Mouse (Mus musculus): ENCODE measurements around the gene Sppl2c. TPM values are rescaled to one million over a fixed set of nuclear protein-coding genes. Genes with fewer than 3 reads are reported as not detected.
A peak's percentile ranks its signal among the peaks of the same experiment; 100 is the strongest.

The Sppl2c gene
- polyA plus RNA-seq, 1 experiment from 2014 or later, result not detected

DNA sequence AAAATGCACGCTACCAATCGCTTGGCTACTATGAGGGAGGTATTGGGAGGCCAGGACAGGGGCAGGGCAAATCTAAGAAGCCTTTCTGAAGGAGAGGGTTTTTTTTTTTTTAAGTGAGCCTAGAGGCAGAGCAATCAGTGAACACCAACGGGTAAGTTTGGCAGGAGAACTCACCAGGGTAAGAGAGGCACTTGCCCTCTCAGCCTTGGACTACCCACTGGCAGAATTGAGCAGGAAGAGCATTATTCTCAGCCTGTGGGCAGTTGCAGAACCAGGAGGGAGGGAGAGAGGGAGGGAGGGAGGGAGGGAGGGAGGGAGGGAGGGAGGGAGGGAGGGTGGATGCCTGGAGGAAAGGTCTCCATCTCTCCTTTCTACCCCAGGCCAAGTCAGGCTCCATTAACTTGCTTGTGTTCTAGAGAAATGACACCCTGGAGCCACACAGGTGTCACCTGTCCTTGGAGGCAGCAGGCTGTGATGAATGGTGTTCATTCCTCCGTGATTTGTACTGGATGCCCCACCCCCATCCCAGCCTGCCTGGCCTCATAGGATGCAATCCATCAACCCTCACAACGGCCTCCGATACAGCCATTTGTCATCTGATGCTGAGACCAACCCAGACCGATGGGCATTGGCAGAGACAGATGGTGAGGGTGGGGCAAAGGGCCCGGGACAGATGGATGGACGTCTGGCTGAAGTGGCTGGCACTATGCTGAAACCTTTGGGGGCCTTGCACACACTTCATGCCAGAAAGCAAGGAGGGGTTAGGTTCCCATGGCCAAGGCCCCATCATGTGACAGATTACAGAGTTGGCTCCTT is 31.1 kb upstream of the Sppl2c start:
- Histone ChIP-seq H3K36me3 (ENCODE audit: control insufficient read depth, insufficient read depth) (no peaks in the 10 kb centered on the region), H3K9ac (ENCODE audit: low read depth, low read length) (no peak overlapping the region), H3K27ac (ENCODE audit: low read depth, low read length) (no peak overlapping the region), H3K9me3 (ENCODE audit: control insufficient read depth) (no peaks in the 10 kb centered on the region), H3K27me3 (replicated peaks; ENCODE audit: control insufficient read depth, insufficient read depth, low read length) (peaks cover 19% of the 10 kb centered on the region), H3K4me1 (replicated peaks; ENCODE audit: control insufficient read depth, insufficient read depth, low read length) (no peaks in the 10 kb centered on the region), H3K4me2 (replicated peaks; ENCODE audit: low read depth) (no peak overlapping the region), H3K4me3 (ENCODE audit: low read depth, low read length) (no peak overlapping the region)
- no peak for TF ChIP-seq CTCF (IDR thresholded peaks at IDR 0.05; ENCODE audit: low read depth)
- ATAC-seq, result no peak
- WGBS, result 35% methylated on average over 9 of the region's 9 CpGs

DNA sequence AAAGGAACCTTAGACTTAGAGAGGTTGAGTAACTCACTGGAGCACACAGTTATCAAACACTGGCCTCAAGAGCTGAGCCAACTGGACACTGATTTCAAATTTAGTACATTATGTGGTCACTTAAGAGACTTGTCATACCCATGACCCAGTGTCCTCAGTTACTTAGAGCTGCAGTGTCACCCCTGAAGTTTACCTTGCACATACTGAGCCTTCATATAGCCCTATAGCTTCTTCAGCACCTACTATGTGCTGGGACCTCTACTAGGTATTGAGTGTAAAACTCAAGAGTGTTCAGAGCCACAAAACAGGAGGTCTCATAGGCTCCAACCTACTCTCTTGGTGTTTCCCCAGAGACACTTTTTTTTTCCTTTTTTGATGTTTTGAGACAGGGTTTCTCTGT is 30.2 kb upstream of the Sppl2c start:
- no peaks in the 10 kb centered on the region for H3K9me3 ChIP-seq (ENCODE audit: control insufficient read depth)
- no peak overlapping the region for H3K4me3 ChIP-seq (ENCODE audit: low read depth, low read length)
- H3K4me2 ChIP-seq (replicated peaks; ENCODE audit: low read depth), result no peak overlapping the region
- H3K27me3 ChIP-seq (replicated peaks; ENCODE audit: control insufficient read depth, insufficient read depth, low read length), result peaks cover 19% of the 10 kb centered on the region
- H3K36me3 ChIP-seq (ENCODE audit: control insufficient read depth, insufficient read depth), result no peaks in the 10 kb centered on the region
- H3K9ac ChIP-seq (ENCODE audit: low read depth, low read length), result no peak overlapping the region
- no peaks in the 10 kb centered on the region for H3K4me1 ChIP-seq (replicated peaks; ENCODE audit: control insufficient read depth, insufficient read depth, low read length)
- H3K27ac ChIP-seq (ENCODE audit: low read depth, low read length), result no peak overlapping the region
- no peak for TF ChIP-seq CTCF (IDR thresholded peaks at IDR 0.05; ENCODE audit: low read depth)
- ATAC-seq, result no peak

DNA sequence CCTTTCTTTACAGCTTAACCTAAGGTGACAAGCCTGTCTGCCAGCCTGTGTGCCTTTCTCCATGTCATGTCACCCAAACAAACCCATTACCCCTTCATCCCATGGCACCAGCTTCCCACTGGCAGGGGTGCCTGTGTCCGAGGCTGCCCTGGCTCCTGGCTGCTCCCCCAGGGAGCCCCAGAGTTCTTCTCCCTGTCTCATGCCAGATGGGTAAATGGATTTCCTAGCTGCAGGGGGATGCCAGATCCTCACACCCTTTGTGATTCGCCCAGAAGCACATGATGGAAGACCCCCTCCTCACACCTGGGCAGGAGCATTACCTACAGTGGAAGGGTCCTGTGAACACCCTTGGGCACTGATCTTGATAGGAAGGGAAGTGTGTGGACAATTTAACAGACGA is 29.7 kb upstream of the Sppl2c start:
- Histone ChIP-seq H3K27me3 (replicated peaks; ENCODE audit: control insufficient read depth, insufficient read depth, low read length) (peaks cover 19% of the 10 kb centered on the region), H3K4me1 (replicated peaks; ENCODE audit: control insufficient read depth, insufficient read depth, low read length) (no peaks in the 10 kb centered on the region), H3K9ac (ENCODE audit: low read depth, low read length) (no peak overlapping the region), H3K9me3 (ENCODE audit: control insufficient read depth) (no peaks in the 10 kb centered on the region), H3K4me2 (replicated peaks; ENCODE audit: low read depth) (no peak overlapping the region), H3K4me3 (ENCODE audit: low read depth, low read length) (no peak overlapping the region), H3K27ac (ENCODE audit: low read depth, low read length) (no peak overlapping the region), H3K36me3 (ENCODE audit: control insufficient read depth, insufficient read depth) (no peaks in the 10 kb centered on the region)
- no peak for TF ChIP-seq CTCF (IDR thresholded peaks at IDR 0.05; ENCODE audit: low read depth)
- no peak for ATAC-seq
- 49% methylated on average over 3 of the region's 3 CpGs for WGBS

DNA sequence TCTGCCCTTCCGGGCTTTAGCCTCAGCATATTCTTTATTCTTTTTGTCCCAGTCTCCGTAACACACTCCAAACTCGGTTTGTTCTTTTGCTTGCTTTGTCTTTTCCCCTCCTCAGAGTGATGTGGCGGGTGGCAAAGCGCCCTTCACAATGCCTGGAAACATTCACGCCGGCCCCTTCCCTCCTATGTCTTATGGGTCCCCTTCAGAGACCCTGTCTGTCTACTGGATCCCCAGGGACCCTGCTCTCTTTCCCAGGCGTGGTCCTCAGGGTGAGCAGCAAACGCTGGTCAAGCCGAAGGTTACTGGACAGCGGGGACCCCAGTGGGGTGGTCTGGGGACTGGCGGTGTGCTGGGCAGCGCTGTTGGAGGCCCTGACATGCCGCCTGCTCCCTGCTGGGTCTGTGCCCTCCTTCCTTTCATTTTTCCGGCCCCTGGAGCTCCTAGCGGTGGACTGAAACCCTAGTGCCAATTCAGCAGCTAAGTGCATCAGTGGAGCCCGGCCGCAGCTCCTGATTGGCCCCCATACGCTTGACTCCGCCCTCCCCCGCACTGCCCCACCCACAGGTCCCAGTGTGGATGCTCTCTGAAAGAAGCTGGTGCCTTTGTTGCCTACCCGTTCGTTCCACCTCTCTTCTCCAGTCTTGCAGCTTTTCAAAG is 28.4 kb upstream of the Sppl2c start:
- Histone ChIP-seq H3K9ac (ENCODE audit: low read depth, low read length) (no peak overlapping the region), H3K27ac (ENCODE audit: low read depth, low read length) (no peak overlapping the region), H3K4me2 (replicated peaks; ENCODE audit: low read depth) (peak overlapping the region; percentile 47; the same call in 1 of the 2 replicates), H3K4me1 (replicated peaks; ENCODE audit: control insufficient read depth, insufficient read depth, low read length) (no peaks in the 10 kb centered on the region), H3K27me3 (replicated peaks; ENCODE audit: control insufficient read depth, insufficient read depth, low read length) (peaks cover 19% of the 10 kb centered on the region), H3K4me3 (ENCODE audit: low read depth, low read length) (no peak overlapping the region; the same call in 1 of the 2 replicates), H3K36me3 (ENCODE audit: control insufficient read depth, insufficient read depth) (no peaks in the 10 kb centered on the region), H3K9me3 (ENCODE audit: control insufficient read depth) (no peaks in the 10 kb centered on the region)
- ATAC-seq, result no peak
- peak; percentile 46 for TF ChIP-seq CTCF (IDR thresholded peaks at IDR 0.05; ENCODE audit: low read depth)
- WGBS, result 6% methylated on average over 23 of the region's 23 CpGs

DNA sequence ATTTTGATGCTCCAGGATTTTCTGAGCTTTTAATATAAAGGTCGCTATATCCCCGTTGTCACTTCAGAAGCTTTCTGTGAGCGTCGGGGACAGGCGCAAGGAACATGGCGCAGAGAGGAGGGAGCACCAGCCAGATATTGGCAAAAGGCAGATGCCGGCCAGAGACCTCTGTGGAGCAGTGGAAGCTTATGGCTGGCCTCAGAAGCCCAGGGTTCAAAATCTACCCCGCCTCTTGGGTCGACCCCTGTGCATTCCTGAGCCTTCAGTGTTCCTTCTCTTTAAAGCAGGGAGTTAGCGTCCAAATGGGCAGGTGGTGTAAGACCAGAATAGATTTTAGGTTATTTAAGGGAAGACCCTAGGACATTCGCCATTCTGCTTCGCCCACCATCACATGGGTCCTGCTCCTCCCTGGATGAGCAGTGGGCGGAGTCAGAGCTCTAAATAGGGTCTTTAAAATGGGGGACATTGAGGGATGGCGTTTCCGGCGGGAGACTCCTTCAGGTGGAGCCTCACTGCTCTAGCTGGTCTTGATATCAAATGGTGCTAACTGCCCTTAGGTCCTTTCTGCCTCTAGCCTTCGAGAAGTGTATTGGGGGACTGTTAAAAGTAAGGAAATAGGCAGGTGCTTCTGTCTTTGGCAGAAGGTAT is 27.7 kb upstream of the Sppl2c start:
- no peak for TF ChIP-seq CTCF (IDR thresholded peaks at IDR 0.05; ENCODE audit: low read depth)
- Histone ChIP-seq H3K4me1 (replicated peaks; ENCODE audit: control insufficient read depth, insufficient read depth, low read length) (no peaks in the 10 kb centered on the region), H3K36me3 (ENCODE audit: control insufficient read depth, insufficient read depth) (no peaks in the 10 kb centered on the region), H3K9me3 (ENCODE audit: control insufficient read depth) (no peaks in the 10 kb centered on the region), H3K9ac (ENCODE audit: low read depth, low read length) (no peak overlapping the region), H3K27ac (ENCODE audit: low read depth, low read length) (no peak overlapping the region), H3K4me2 (replicated peaks; ENCODE audit: low read depth) (peak overlapping the region; percentile 47), H3K4me3 (ENCODE audit: low read depth, low read length) (no peak overlapping the region; the same call in 1 of the 2 replicates), H3K27me3 (replicated peaks; ENCODE audit: control insufficient read depth, insufficient read depth, low read length) (peaks cover 19% of the 10 kb centered on the region)
- no peak for ATAC-seq
- WGBS, result 11% methylated on average over 17 of the region's 17 CpGs

DNA sequence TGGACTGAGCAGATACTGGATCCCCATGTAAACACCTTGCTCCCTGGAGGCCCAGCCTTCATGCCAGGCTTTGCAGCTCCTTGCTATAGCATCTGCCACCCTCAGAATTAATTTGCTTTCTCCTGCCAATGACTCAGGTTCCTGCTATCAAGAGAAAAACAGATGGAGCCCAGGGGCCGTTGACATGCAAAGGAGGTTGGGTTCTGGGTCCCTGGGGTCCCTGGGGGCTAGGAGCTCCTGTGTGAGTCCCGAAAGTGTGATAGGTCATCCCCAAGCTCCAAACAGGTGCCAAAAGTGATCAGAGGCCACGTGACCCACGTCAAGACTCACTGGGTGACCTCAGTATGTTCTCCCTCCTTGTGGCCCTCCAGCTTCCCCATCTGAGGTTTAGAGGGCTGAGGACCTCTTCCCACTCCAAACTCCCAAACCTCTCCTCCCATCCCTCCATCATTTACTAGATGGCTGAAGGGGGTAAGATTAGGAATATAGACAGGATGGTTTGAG is 26.3 kb upstream of the Sppl2c start:
- no peak for TF ChIP-seq CTCF (IDR thresholded peaks at IDR 0.05; ENCODE audit: low read depth)
- Histone ChIP-seq H3K27ac (ENCODE audit: low read depth, low read length) (no peak overlapping the region), H3K9ac (ENCODE audit: low read depth, low read length) (no peak overlapping the region), H3K4me3 (ENCODE audit: low read depth, low read length) (no peak overlapping the region), H3K4me1 (replicated peaks; ENCODE audit: control insufficient read depth, insufficient read depth, low read length) (no peaks in the 10 kb centered on the region), H3K27me3 (replicated peaks; ENCODE audit: control insufficient read depth, insufficient read depth, low read length) (peaks cover 19% of the 10 kb centered on the region), H3K9me3 (ENCODE audit: control insufficient read depth) (no peaks in the 10 kb centered on the region), H3K36me3 (ENCODE audit: control insufficient read depth, insufficient read depth) (no peaks in the 10 kb centered on the region), H3K4me2 (replicated peaks; ENCODE audit: low read depth) (no peak overlapping the region)
- ATAC-seq, result no peak
- WGBS, result 65% methylated on average over 4 of the region's 4 CpGs
